Mouse (Mus musculus) megakaryocyte, embryonic 14.5 days (primary cell): ENCODE measurements around the gene Gm5150.

Experiments used
- FLI1 ChIP-seq: IDR thresholded peaks from 2 replicates; pipeline ENCODE4 v1.6.1; 2012; ENCODE audit warnings: low read length, inconsistent platforms, mixed read lengths
- GATA1 ChIP-seq: IDR thresholded peaks from 3 replicates; pipeline ENCODE4 v1.6.1; 2012; ENCODE audit warnings: mixed read lengths, low read length, inconsistent platforms, borderline replicate concordance

DNA sequence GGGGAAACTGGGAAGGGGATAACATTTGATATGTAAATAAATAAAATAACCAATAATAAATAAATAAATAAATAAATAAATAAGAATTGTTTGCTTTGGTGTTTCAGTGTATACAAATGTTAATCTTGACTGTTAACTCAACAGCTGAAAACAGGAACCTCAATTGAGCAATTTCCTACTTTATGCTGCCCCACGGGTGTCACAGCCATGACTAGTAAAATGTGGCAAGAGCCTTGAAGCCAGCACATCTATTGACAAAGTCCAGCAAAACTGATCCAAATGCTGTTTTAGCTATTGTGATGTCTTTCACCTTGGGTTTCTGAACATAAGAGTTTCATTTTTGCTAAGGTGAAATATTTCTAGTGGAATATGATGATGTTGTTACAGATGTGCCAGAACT, 1.6 kb upstream of the Gm5150 start:
- TF ChIP-seq GATA1 = no peak
- TF ChIP-seq FLI1 = no peak
